Mouse (Mus musculus) lung, postnatal 14 days (tissue): ENCODE results near the gene Tmem125.
A peak's percentile ranks its signal among the peaks of the same experiment; 100 is the strongest.

Experiments used
- DNase-seq: peaks from one replicate; pipeline ENCODE4 v3.0.0; 2021

Tmem125 gene

DNA sequence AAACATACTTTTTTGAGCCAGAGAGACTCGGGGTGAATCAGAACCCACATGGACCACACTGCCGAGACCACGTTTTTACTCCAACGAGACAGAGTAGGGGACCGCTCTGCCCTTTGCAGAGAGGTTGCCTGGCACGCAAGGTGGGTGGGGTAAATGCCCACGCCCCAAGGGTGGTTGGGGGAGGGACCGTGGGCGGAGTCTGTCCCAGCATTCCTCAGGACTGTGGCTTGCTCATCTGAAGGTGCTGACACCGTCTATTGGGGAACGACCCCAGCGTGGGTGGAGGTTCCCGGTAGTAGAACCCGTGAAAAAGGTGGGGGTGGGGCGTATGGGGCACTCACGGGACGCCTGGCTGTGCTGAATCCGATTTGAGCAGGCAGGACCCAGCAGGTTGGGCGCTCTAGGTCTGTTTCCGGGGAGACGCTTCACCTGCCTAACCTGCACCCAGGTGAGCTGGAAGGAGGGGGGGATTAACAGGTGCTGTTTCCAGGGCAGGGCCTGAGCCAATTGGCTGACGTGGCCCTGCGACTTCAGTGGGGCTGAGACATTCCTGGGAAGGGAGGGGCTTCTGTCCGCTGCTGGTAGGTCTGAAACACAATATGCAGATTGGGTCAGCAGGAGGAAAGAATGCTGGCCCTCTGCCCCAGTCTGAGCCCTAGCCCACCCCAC lies at the start of gene Tmem125:
Tmem125 (minus strand) TSS at position 453 of the 669 bp plus-strand sequence.
- DNase-seq = peak; percentile 79

DNA sequence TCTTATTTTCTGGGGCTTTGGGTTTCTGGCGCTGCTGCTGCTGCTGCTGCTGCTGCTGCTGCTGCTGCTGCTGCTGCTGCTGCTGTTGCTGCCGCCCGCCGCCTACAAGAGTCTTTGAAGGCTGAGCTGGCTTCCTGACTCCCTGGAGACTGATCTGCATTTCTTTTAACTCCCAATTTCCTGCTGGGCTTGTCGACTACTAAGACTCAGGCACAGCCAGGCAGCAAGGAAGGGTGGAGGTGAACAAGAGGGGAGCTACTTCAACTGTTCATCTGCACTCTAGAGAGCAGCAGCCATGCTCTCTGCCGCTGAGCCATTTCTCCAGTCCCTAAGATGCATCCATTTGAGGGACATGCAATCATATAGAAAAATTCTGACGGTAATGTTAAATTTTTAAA lies 45.9 kb upstream of the Tmem125 start:
- DNase-seq = no peak

DNA sequence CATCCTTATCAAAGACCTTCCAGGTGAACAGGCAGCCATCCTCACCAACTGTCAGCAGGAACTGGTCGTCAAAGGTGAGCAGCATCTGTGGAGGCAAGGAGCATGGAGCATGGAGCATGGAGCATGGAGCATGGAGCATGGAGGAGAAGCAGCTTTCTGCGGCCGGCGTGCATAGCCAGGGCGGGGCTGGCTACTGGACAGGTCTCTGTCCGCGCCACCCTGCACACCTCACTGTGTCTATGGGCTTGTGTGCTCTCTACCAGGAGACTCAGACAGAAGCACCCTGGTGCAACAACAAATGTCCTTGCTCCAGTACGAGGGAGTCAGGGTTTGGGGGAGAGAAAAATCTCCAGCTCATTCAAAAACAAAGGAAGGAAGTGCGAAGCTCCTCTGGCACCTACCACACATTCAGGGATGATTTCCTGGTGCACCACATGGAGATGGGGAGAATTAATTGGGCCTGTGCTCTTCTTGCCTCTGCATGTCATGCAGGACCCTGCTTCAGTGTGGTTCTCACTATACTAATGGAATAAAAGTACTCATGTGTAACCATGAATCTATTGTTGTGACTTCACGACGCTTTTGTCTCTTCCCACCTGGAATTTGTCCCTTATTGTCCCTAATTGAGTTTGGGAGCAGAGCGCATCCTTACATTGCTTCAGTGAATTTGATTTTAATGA lies 45.3 kb upstream of the Tmem125 start:
- DNase-seq = no peak

DNA sequence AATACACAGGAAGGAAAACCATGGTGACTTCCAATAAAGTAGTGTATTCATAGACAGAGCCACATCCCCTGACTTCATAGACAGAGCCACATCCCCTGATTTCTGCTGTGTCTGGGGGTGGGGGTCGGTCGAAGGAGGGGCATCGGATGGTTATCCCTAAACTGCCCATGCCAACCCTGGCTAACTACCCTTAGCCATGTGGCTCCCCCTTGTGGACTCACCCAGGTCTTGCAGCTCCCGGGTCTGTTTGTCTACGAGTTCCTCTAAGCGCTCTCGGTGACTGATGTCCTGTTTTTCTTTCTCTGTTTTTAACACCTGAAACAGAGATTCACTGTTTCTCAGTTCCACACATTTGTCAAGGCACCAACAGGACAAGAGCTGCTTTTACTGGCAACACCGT lies 38.8 kb upstream of the Tmem125 start:
- no peak for DNase-seq

DNA sequence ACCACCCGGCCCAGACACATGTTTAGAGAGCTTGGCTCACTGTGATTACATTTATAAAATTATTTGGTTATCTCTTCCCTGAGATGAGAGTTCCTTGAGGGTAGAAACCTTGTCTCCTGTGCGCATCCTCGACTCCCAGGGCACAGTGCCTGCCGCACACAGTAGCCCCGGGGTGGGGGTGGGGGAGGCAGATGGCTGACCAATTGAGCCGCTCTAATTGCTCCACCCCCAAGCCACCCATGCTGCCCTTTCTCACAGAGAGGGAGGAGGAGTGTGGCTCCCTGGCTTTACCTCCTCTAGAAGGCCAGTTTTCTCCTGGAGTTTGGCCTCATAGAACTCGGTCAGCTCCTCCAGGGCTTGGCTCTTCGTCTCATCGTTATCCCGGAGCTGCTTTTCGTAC lies 37.7 kb upstream of the Tmem125 start:
- no peak for DNase-seq

DNA sequence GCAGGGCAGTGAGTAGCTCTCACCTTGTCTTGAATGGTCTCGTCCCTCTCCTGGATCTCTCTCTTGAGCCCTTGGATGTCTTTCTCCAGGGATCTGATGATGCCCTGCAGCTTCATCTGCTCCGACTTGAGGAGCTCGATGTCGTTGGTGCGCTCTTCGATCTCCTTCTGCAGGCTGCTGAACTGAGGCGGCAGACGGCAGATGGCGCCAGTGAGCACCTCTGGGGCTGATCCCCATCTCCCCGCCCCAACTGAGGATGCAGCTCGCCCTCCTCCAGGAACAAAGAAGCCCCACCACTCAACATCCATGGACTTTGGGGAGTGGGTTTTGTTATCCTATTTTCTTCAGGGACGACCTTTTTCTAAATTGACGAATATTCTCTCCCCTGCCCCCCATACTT lies 35.5 kb upstream of the Tmem125 start:
- DNase-seq = peak; percentile 56

DNA sequence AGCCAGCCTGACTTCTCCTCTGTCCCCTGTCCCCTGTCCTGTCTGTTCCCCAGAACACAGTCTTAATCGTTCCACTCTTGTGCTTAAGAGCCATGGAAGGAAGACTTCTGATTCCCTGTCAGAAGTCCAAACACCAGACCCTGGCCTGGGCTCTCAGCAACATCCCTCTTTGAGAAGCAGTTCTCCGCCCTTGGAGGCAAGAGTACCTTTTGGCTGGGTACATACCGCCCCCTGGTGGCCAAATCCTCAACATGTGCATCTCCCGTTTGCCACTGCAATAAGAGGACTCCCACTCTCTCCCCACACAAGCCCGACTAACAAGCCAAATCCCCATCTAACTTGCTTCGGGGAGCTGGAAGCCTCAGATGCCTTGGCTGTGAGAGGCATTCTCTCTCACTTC lies 32.3 kb upstream of the Tmem125 start:
- peak; percentile 90 for DNase-seq

DNA sequence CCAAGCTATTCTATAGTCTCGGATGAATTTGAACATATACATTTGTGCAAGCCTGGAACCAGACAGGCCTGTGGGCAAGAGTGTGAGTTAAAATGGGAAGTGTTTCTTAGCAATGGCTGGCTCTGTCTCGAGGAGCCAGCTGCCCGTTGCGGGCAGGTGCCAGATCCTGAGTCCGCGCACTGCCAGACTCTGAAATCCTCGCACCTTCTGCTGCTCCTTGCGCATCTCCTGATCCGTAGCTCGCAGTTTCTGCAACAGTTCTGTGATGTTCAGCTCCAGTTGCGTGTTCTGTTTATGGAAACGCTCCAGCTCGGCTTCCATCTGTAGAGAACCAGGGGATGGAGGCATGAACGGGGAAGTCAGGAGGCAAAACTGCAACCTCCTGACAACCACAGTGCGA lies 27.6 kb upstream of the Tmem125 start:
- DNase-seq = no peak

DNA sequence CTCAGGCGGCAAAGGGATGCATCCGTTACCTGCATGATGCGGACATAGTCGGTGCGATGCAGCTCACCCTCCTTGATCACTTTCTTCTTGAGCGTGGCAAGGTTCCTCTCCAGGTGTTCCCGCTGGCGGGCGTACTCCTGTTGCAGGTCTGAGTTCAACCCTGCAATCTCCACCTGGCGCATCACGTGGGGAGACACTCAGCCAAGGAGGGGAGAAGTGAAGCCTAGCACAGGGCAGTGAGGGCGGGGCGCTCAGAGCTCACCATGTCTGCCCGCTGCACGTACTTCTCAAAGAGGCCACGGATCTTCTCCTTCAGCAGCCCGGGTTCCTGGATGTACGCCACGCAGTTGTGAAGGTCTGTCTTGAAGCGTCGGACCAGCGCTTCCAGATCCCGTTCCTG lies 25.5 kb upstream of the Tmem125 start:
- no peak for DNase-seq

DNA sequence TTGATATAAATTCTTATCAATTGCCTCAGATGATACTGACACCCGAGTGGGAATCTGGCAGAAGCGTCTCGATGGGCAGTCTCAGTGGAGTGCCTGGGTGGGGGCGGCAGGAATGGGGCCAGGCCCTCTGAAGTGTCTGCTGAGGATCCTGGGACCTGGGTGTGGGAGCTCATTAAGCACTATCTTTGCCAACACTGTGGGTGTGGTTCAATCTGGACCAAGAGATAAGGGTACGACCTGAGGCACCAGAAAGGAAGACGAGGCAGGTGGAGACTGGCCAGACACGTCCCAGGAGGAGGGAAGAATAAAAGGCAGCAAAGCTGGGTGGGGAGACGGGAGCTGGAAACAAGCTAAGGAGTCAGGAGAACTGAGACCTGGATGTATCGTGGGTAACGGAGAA lies 24.9 kb upstream of the Tmem125 start:
- DNase-seq = no peak

DNA sequence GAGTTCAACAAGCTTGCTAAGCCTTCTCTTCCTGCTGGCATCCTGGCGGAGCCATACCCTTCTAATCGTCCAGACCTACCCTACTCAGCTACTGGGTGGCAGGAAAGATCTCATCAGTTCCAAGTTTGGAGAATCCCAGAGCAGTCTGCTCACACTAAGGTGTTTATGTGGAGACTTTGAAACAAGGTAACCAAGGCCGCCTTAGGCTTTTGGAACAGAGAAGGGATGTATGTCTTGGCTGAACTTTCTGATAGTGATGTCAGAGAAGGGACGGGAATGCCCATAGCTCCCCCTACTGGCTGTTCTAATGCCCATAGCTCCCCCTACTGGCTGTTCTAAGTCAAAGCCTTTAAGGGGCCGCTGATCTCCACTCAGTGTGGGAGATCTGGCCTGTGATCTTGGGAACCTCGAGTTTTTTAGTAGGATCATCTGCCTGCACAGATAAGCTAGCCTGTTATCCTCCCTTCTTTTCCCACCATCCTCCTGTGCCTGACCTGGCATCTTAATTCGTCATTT lies 22.4 kb upstream of the Tmem125 start:
- DNase-seq = peak; percentile 70

DNA sequence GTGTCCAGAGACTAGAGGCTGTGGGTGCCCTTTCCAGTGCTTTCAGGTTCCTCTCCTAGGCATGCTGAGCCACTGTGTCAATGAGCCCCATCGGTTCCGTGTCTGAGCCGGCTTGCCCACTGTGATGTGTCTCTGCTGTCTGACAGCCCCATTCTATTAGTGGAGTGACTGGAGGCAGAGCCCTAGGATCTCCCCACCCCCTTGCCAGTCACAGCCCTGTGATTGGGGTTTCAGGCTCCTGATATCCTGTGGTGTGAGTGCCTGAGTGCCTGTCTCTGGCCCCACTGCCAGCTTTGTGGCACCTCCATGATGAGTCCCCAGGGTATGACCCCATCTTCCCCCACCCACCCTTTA lies 21.1 kb upstream of the Tmem125 start:
- DNase-seq = no peak

DNA sequence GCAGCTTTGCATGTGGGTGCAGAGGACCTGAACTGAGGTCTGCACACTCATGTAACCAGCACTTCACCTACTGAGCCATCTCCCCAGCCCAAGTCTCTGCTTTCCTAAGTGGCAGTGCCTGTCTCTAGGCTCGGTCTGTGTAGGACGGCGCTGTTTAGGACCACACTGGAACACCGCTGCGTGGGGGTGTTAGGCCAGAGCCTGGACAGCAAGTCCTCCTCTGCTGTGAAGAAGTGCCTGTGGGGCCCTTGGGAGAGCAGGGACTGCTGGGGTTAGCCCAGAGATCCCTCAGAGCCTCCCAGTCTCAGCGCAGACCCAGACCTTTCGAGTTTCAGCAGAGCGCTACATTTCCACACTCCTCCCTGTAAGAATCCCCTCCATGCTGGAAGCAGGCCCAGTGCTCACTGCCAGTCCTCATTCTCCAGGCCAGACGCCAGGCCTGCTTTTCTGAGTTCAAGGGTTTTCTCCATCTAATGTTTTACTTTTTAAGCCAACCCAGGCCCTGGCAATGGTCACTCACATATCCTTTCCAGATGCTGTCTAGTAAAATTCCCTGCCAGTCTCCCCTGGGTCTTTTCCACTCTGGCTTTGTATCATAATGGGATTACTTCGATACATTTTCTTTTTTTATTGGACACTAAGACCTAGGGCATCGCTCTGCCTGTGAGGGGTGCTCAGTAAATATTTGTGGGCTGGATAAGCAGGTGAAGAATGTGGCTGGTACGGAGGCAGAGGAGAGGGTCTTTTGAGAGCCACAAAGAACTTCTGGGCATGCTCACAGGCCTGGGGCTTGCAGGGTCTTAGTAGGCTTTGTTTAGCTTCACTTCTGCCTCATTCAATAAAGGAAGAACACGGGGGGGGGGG lies 20.4 kb upstream of the Tmem125 start:
- DNase-seq = no peak

DNA sequence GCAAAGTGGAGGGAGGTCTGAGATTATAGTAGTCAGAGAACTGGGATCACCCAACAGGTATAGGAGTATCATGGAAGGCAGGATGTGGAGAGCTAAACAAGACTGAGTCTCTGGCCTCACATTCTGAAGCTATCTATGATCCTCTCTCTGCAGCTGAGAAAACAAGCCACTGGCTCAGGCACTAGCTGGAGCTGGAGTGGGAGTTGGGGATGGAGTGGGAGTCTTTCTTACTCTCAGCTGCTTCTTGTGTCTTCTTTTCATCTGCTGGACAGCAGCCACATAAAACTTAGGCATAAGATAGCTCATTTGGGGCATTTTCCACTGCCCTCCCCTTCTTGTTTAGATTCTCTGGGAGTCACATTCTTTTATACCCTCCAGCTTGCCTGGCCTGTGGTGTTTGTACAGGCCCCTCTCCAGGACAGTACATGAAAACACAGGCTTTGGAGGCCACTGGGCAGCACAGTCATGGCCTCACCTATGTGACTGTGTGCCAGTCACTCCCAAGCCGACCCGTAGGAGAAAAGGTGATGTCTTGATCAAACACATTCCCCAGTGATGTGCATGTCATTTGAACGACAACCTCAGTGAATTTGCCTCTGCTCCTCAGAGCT lies 9.3 kb upstream of the Tmem125 start:
- no peak for DNase-seq

DNA sequence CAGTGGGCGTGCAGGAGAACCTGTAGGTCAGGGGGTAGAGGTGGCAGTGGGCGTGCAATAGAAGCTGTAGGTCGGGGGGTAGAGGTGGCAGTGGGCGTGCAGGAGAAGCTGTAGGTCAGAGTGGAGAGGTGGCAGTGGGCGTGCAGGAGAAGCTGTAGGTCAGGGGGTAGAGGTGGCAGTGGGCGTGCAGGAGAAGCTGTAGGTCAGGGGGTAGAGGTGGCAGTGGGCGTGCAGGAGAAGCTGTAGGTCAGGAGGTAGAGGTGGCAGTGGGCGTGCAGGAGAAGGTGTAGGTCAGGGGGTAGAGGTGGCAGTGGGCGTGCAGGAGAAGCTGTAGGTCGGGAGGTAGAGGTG lies 4.3 kb upstream of the Tmem125 start:
- peak; percentile 9 for DNase-seq

DNA sequence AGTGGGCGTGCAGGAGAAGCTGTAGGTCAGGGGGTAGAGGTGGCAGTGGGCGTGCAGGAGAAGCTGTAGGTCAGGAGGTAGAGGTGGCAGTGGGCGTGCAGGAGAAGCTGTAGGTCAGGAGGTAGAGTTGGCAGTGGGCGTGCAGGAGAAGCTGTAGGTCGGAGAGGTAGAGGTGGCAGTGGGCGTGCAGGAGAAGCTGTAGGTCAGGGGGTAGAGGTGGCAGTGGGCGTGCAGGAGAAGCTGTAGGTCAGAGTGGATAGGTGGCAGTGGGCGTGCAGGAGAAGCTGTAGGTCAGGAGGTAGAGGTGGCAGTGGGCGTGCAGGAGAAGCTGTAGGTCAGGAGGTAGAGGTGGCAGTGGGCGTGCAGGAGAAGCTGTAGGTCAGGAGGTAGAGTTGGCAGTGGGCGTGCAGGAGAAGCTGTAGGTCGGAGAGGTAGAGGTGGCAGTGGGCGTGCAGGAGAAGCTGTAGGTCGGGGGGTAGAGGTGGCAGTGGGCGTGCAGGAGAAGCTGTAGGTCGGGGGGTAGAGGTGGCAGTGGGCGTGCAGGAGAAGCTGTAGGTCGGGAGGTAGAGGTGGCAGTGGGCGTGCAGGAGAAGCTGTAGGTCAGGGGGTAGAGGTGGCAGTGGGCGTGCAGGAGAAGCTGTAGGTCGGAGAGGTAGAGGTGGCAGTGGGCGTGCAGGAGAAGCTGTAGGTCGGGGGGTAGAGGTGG lies 3.7 kb upstream of the Tmem125 start:
- peak; percentile 47 for DNase-seq

DNA sequence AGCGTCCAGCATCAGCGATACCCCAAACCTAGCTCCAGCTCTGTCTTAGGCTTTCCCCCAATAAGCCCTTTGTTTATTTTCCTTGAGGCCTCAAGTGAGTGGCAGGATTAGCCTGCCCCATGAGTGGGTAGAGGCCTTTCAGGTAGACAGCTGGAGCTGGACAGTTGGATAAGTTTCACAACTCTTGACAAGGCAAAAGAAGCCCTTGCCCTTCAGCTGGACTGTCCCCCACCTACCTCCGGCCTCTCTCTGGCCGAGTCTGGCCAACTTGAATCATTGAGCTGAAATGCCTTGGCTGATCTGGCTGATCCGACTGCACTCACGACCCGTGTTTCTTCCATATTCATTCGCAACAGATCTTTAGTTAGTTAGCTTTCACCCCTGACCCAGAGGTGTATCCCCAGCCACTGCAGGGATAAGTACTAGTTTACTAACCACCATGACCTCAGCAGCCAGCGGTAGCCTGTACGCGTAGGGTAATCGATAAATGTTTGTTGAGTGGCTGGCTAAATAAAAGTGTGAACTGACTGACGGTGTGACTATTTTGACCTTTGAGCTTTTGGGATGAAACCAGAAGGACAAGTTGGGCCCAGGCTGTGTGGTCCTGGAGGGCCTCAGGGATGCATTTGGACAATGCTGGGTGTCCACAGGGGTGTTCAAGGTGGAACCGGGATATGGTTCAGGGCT lies 740 bp upstream of the Tmem125 start:
- DNase-seq = no peak

DNA sequence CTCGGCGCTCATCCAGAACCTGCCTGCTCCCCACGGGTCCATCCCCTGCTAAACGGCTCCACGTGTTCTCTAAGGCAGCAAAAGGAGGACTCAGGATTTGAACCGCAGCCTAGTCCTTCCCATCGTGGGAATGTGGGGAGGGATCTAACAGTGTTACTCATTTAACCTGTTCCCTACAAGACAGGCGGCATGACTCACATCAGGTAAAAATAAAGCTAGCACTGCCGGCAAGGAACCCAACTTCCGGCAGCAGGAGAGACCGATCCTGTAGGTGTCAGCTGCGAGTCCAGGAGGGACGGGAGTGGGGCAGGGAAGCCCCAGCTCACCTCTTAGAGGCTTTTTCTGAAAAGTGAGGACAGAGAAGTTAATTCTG lies 700 bp downstream of the Tmem125 start:
- DNase-seq = peak; percentile 25

DNA sequence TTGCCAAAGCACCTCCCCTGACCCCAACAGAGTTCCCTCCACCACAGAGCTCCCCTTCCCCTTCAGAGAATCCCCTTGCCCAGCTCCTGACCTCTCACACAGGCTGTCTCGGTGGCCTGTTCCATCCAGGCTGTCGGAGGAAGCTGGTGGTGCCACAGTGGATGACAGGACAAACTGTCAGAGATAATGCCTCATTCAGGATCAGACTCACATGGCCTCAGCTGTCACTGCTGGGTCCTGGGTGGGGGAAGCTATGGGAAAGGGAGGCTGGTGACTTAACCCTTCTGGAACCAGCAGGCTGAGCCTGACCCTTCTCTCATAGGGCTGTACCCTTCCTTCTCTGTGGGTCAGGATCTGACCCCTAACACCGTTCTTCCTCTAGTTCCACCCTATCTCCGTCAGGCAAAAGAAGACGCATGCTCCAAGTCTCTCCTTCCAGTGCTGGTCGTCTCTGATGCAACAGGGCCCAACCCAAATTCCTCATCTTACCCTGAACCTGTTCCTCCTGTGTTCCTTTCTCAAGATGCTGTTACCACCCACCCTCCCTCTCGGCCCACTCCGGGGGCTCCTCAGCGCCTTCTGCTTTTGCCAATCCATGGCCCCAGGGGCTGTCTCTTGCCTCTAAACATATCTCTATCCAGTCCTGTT lies 1.2 kb downstream of the Tmem125 start:
- DNase-seq = no peak

DNA sequence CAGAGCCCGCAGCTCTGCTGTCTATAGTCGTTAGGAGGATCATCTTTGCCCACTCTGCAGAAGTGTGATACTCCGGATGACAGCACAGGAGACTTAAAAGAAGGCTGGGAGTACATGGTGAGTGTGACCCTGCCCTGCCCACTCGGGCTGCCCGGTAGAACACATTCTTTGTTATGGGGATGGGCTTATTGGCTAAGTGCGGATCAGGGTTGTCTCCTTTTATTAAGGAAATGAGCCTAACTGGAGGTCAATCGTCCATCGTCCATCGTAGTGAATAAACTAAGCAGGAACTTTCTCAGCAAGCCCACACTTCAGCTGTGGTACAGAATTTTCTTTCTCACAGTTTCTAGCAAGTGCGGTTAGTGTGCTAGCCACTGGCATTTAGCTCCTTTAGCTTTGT lies 3.9 kb downstream of the Tmem125 start:
- DNase-seq = no peak

DNA sequence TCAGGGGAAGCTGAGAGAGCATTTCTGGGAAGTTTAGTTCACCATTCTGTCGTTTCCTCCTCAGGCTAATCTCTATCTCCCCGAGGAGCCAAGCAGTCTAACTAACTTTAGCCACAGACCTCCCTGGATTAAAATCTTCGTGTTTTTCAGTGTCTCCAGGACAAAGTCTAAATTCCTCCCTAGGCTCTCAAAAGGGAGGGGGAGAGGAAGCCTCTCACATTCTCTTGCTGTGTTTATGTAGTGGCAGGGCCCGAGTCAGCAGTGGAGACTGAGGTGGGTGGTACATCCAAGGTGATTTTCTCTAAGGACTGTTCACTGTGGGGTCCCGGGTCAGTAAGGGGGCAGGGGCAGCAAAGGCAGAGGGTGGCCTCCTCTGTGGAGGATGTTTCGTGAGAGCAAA lies 6.0 kb downstream of the Tmem125 start:
- no peak for DNase-seq

DNA sequence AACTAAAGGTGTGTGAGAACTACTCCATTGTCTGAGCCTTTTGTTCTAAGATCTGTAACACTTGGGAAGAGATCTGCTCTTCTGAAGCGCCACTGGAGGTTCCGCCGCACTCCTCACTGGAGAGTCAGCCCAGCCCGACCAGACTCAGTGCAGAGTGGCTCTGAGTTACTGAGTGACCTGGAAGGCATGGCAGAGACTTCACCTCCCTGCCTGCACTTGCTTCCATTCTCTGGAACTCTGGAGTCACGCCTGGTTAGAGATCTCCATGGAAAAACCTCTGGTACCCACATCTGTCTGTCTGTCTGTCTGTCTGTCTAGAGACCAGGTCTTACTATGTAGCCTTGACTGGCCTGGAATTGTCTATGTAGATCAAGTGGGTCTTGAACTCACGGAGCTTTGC lies 8.2 kb downstream of the Tmem125 start:
- DNase-seq = no peak
